Mouse (Mus musculus): ENCODE results near the gene Kifc1. TPM values are rescaled to one million over a fixed set of nuclear protein-coding genes. Genes with fewer than 3 reads are reported as not detected.
"Not testable (repeated sequence)": the region's sequence is repeated elsewhere in the genome, so short reads cannot be mapped to it uniquely, and the experiment has no call there.

The Kifc1 gene
- polyA plus RNA-seq, 1 experiment: 2.5 TPM

DNA sequence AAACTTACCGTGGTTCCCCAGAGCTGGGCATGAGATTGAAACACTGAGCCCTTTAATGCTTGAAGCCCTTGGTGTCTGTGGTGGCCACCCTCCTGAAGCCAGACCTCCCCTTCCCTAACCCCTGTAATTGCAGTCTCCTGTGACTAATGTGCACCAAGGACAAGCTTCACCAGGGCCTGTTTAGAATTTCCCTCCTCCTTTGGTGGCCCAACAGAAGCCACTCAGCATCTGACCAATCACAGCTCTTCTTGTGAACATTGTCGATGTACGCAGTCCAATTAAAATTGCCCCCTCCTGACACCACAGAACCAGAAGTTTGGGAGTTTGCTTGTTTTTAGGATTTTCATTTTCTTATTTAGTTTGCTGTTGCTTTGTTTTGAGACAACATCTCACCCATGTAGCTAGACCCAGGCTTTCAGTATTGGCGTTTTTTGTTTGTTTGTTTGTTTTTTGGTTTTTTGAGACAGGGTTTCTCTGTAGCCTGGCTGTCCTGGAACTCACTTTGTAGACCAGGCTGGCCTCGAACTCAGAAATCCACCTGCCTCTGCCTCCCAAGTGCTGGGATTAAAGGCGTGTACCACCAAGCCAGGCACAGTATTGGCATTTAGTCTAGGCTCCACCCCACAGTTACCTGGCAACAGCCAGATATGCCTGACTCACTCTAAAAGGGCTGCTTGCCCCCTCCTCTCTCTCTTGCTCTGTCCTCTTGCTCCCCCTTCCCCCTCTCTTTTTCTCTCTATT, 13.6 kb upstream of the Kifc1 start:
- DNase-seq (ENCODE audit: extremely low spot score in 1 of 2, low spot score in 1 of 2): not testable (repeated sequence)

DNA sequence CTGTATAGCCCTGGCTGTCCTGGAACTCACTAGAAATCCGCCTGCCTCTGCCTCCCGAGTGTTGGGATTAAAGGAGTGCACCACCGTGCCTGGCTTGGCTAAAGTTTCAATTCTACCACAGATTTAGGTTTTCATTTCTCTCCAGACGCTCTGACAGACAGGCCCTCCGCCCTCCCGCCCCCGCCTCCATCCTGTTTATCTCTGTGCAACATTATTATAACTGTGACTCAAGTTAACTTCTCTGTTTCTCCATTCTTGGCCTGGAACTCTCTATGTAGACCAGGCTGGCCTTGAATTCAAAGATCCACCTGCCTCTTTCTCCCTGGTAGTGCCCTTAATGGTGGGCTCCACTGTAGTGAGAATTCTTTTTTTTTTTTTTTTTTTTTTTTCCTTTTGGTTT, 12.0 kb upstream of the Kifc1 start:
- DNase-seq (ENCODE audit: extremely low spot score in 1 of 2, low spot score in 1 of 2): no peak

DNA sequence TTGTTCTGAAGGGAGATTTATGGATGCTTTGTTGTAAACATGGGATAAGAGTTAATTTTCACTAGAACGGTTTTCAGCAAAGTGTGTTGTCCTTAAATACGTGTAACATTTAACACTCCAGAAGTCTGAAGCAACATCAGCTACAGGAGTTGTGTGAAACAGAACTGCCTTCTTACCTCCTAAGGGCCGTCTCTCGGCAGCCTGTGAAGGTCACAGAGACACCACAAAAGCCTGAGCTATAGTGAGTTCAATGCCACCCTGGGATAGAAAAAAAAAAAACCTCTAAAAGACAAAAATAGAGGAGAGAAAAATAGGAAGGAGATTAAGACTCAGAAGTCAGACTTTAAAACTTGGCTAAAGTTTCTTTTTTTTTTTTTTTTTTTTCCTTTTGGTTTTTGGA, 11.6 kb upstream of the Kifc1 start:
- DNase-seq (ENCODE audit: extremely low spot score in 1 of 2, low spot score in 1 of 2): no peak

DNA sequence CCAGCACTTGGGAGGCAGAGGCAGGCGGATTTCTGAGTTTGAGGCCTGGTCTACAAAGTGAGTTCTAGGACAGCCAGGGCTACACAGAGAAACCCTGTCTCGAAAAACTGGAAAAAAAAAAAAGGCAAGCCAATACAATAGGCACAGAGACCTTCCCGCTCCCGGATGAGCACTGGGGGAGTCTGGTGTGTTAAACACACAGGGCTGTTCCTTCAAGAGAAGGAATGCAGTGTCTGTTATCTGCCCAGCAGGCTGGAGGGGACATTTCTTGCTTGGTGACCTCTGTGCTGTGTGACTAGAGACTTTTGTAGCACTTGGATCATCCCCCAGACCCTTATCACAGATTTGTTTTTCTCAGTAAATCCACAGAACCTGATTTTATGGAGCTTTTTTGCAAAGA, 11.2 kb upstream of the Kifc1 start:
- DNase-seq (ENCODE audit: extremely low spot score in 1 of 2, low spot score in 1 of 2): no peak

DNA sequence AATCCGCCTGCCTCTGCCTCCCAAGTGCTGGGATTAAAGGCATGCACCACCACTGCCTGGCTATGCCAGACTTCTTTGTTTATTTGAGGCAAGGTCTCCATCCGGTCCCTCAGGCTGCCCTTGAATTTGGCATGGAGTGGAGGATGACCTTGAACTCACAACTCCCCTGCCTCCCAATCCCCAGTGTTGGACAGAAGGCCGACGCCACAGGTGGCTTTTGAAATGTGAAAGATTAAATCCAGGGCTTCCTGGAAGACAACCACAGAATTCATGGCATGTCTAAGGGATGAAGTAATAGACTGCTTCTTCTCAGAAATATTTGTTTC, 10.5 kb upstream of the Kifc1 start:
- no peak for DNase-seq (ENCODE audit: extremely low spot score in 1 of 2, low spot score in 1 of 2)

DNA sequence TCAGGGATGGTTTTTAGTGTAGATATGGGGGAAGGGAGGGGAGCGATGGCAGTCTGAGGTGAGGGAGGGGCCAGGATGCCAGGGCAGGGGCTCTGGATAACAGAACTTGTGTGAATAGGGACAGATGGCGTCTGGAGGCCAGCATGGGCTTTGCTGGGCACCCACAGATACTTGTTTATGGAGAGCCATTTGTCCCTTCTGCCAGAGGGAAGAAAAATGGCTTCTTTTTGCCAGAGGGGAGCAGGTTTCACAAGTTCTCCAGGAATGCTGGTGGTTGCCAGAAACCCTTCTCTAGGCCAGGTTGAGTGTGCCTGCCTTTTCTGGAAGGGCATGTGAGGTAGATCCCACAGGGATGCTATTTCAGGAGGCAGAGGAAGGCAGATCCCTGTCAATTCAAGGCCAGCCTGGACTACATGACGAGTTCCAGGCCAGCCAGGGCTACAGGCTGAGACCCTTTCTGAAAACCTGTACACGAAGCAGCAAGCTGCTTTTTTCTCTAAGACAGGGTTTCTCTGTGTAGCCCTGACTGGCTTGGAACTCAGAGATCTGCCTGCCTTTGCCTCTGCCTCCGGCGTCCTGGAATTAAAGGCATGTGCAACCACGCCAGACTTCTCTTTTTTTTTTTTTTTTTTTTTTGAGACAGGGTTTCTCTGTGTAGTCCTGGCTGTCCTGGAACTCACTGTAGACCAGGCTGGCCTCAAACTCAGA, 10.0 kb upstream of the Kifc1 start:
- DNase-seq (ENCODE audit: extremely low spot score in 1 of 2, low spot score in 1 of 2): no peak

DNA sequence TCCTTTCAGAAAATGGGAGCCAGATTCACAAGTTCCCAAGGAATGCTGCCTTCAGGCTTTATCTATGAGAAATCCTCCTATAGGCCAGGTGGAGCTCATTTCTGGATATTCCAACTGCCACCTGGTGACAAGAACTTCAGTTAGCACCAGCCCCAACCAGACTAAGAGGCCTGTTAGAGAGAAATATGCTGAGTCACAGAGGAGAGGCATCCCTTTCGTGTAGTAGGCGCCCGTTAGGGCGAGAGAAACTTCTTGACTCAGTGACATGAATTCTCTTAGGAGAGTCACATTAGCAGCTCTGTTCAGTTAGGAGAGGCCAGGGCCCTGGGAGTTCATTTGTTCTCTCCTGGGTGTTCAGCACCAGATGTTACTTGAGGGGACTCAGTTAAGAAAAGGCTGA, 9.2 kb upstream of the Kifc1 start:
- DNase-seq (ENCODE audit: extremely low spot score in 1 of 2, low spot score in 1 of 2): no peak

DNA sequence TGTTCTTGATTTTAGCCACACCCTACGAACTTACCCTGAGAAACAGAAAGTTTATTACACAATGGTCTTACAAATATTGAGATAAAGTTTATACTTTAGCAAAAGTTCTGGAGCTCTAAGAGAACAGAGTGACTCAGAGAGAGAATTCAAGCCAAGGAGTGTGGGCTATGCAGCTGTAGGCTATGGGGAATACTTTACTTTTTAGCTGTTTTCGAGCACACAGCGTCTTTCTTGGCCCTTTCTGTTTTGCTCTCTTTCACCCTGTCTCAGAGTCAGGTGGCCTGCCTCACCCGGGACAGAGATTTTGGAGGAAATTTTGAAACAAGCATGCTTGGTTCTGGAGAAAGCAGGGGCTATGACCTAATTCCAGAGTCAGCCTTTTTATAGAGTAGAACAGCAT, 7.7 kb upstream of the Kifc1 start:
- DNase-seq (ENCODE audit: extremely low spot score in 1 of 2, low spot score in 1 of 2): not testable (repeated sequence)

DNA sequence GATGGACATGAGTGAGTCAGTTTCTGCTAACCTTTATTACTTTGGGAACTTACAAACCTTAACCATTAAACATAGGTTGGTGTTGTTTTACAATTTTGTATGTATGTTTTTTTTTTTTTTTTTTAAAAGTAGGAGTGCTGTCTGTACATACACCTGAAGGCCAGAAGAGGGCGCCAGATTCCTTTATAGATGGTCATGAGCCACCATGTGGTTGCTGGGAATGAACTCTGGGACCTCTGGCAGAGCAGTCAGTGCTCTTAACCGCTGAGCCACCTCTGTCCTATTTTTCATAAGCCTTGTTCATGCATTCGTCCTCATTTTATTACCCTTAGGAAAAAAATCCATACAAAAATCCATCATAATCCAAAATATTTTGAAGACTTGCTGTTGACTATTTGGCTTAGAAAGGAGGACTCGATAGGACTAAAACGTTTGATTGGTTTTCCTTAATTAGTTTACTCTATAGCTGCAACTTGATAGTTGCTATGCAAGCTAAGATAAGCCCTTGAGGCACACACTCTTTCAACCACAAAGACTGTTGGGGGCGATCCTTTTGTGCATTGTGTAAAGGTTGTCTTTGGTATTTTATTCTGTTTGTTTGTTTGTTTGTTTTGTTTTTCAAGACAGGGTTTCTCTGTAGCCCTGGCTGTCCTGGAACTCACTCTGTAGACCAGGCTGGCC, 6.8 kb upstream of the Kifc1 start:
- DNase-seq (ENCODE audit: extremely low spot score in 1 of 2, low spot score in 1 of 2): no peak

DNA sequence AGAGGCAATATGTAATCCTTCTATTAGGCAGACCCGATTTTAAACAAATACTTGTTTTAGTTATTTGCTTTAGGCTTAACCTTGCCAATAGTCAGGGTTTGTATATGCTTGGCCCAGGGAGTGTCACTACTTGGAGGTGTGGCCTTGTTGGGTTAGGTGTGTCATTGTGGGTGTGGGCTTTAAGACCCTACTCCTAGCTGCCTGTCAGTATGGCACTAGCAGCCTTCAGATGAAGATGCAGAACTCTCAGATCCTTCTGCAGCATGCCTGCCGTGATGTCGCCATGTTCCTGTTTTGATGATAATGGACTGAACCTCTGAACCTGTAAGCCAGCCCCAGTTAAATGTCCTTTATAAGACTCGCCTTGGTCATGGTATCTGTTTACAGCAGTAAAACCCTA, 2.5 kb upstream of the Kifc1 start:
- DNase-seq (ENCODE audit: extremely low spot score in 1 of 2, low spot score in 1 of 2): not testable (repeated sequence)

DNA sequence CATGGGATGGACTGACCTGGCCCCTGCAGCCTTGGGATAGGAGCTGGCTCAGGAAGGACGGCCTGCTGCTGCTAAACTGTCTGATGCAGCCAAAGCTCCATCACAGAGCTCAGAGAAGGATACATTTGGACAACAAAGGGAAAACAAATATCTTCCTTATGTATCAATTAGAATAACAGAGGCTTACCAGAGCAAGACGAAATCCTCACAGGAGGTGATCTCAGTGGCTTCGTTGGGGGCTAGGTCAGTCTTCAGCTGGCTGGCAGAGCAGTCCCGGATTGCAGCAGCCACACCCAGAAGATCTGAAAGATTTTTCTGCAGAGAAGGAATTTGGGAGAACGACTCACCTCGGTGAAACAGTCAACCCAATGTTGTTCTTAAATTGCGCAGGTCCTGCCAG, 2.0 kb upstream of the Kifc1 start:
- no peak for DNase-seq (ENCODE audit: extremely low spot score in 1 of 2, low spot score in 1 of 2)

DNA sequence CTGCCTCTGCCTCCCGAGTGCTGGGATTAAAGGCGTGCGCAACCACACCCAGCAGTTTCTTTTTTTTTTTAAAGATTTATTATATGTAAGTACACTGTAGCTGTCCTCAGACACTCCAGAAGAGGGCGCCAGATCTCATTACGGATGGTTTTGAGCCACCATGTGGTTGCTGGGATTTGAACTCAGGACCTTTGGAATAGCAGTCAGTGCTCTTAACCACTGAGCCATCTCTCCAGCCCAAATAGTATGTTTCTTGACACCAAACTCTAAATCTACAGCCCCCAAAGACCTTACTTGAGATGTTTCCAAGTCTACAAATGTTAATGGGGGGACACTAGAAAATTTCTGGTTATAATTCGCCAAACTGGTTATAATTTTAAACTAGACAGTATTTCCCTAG, 1.4 kb upstream of the Kifc1 start:
- not testable (repeated sequence) for DNase-seq (ENCODE audit: extremely low spot score in 1 of 2, low spot score in 1 of 2)

DNA sequence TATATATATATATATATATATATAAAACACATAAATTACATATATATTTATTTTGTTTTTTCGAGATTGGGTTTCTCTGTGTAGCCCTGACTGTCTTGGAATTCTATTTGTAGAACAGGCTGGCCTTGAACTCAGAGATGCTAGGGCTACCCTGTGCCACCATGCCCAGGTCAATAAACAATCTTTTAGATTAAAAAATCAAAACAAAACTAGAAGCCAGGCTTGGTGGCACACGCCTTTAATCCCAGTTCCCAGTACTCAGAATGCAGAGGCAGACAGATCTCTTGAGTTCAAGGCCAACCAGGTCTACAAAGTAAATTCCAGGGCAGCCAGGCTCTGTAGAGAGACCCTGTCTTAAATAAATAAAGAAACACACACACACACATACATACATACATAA, 896 bp upstream of the Kifc1 start:
- no peak for DNase-seq (ENCODE audit: extremely low spot score in 1 of 2, low spot score in 1 of 2)

DNA sequence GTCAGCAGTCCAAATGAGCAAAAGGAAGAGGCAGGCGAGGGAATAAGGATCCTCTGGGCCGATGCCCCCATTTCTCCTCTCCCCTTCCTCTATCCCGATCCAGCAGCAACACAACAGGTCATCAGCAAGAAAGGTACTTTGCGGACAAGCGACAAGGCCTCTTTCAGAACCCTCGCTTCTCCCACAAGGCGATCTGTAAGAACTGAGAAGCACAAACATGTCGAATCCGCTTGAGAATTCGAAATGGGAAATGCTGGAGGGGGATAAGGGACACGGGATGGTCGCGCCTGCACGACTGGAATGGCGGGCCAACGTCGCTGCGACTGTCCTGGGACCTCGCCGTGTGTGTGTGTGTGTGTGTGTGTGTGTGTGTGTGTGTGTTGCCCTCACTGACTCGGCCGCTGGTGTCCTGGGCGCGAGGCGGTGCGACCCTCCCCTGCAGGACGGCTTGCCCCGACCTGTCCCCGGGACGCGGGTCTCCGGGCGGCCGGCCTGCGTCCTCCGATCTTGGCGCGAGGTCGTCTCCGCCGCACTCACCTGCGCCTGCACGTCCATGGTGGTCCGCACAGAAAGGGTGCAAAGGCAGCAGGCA, 424 bp downstream of the Kifc1 start:
- DNase-seq (ENCODE audit: extremely low spot score in 1 of 2, low spot score in 1 of 2): not testable (repeated sequence)

DNA sequence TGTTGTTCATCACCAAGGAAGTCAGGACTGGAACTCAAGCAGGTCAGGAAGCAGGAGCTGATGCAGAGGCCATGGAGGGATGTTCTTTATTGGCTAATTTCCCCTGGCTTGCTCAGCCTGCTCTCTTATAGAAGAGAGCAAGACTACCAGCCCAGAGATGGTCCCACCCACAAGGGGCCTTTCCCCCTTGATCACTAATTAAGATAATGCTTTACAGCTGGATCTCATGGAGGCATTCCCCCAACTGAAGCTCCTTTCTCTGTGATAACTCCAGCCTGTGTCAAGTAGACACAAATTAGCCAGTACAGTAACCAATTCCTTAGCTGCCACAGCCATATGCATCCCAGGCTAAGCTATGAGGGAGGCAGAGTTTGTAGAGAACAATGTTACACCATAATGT, 2.2 kb downstream of the Kifc1 start:
- DNase-seq (ENCODE audit: extremely low spot score in 1 of 2, low spot score in 1 of 2): not testable (repeated sequence)

DNA sequence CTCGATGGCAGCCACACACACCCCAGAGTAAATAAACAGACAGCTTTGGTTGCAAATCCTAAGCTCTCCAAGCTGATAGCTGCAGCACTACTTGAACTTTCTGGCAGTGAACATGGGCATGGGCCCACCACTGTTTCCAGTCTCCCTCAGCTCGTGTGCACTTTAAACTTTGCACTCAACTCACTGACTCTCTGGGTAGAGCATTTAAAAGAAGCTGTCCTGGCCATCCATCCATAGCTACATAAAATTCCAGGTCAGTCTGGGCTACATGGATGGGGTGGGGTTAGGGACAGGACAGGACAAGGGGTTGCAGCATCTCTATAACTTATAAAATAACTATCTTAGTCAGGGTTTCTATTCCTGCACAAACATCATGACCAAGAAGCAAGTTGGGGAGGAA, 2.7 kb downstream of the Kifc1 start:
- not testable (repeated sequence) for DNase-seq (ENCODE audit: extremely low spot score in 1 of 2, low spot score in 1 of 2)

DNA sequence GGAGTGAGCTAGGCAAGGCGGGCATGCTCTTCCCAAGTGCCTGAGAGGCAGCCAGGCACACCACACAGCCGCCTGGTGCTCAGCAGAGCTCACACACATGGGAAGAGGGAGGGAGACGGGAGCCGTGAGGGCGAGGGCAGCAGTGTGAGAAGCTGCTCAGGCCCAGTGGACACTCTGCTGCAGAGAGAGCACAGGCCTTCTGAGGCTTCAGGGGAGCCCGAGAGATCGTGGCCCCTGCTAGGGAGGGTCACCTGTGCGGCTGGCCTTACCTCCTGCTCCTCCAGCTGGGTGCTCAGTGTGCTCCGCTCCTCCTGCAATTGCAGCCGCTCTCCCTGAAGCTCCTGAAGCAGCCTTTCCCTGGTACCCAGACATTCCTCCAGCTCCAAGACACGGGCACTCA, 6.1 kb downstream of the Kifc1 start:
- not testable (repeated sequence) for DNase-seq (ENCODE audit: extremely low spot score in 1 of 2, low spot score in 1 of 2)

DNA sequence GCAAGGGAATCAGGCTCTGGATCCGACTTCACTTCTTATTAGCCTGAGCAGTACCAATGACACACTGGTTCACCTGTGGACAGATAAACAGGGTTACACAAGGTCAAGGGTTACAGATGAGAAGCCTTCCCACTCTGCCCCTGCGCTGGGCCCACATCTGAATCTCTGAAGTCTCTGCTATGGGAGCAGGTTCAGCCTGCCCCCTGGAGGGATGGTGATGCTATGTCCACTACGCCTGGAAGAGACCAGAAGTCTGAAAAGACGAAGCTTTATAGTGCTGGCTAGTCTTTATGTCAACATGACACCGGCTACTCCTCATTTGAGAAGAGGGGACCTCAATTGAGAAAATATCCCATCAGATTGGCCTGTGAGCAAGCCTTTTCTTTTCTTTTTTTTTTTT, 14.7 kb downstream of the Kifc1 start:
- DNase-seq (ENCODE audit: extremely low spot score in 1 of 2, low spot score in 1 of 2): not testable (repeated sequence)

DNA sequence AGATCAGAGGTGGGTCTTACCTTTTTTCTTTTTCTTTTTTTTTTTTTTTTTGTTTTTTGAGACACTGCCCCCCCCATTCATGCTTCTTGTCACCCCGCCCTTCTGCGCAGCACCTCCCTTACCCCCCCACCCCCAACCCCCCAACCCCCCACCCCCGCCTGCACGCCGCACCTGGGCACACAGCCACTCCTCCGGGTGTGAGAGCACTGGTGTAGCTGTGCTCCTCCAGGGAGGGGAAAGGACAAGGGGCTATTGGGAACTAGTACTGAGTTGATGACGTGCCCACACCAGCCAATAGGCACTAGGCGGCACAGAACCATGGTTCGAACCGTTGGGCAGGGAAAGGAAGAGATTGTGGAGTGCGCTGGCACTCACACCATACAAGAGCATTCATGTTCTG, 16.1 kb downstream of the Kifc1 start:
- no peak for DNase-seq (ENCODE audit: extremely low spot score in 1 of 2, low spot score in 1 of 2)

DNA sequence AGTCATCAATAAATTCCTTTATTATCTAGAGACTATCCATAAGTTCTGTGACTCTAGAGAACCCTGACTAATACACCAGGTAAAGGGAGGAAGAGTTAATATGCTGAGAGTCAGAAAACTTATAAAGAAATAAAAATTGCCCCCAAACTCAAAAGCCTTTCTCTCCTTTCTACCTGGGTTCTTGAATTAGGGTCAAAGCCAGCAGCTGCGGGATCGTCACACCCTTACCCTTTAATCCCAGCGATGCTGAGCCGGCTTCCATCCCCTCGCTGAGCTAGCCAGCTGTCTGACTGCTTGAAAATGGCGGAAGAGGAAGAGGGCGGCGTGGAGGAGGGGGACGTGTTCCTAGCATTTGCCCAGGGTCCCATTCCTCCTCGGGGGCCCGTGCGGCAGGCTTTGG, 16.9 kb downstream of the Kifc1 start, which contains the start of gene Gm7029:
Gm7029 (plus strand) TSS at position 301 of the 400 bp plus-strand sequence.
- DNase-seq (ENCODE audit: extremely low spot score in 1 of 2, low spot score in 1 of 2): not testable (repeated sequence)

DNA sequence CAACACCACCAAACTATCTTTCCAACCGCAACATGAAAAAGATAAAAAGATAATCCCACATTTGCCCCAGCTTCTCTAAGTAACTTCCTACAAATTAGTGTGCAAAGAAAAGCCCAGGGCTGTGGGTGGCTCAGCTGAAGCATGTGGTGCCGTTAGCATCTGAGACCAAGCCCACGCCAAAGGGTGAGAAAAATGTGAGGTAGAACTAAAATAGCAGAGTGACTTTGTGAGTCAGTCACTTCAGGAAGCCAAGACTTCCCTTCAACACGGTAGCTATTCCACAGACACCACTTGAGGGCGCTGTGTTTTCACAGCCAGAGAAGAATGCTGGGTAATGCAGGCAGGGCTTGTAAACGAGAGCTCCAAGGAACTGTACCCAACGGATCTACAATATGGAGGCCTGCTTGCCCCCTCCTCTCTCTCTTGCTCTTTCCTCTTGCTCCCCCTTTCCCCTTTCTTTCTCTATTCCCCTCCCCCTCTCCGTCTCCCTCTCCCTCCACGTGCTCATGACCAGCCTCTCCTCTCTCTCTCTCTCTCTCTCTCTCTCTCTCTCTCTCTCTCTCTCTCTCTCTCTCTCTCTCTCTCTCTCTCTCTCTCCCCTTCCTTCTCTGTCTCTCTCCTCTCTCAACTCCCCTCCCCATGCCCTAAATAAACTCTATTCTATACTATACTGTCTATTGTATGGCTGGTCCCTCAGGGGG, 25.0 kb downstream of the Kifc1 start:
- peak; percentile 88 to 93 for DNase-seq (ENCODE audit: extremely low spot score in 1 of 2, low spot score in 1 of 2)

Data from frontal cortex, adult 2 months (tissue).